In genomic region chr1:193232732-193233131, GRCm38 (mm10) we compare ENCODE assay signal across 1 mouse cellular context.
A peak's percentile ranks its signal among the peaks of the same experiment; 100 is the strongest.
TF ChIP-seq lines count a peak whose summit lies in the region.

No protein-coding gene starts in this region.

TF ChIP-seq in myocyte, 11 proteins besides CTCF, POLR2A, EP300 and RAD21 (continued from another document):
- TF ChIP-seq TCF12 (IDR thresholded peaks at IDR 0.05; ENCODE audit: insufficient read depth, poor library complexity, severe bottlenecking) (peak; percentile 72), REST (IDR thresholded peaks at IDR 0.05; ENCODE audit: insufficient read depth, insufficient read length) (no peak), MYOG (IDR thresholded peaks at IDR 0.05; ENCODE audit: control insufficient read depth in 1 of 3, insufficient read depth in 1 of 3, insufficient read length in 2 of 3, low read depth in 2 of 3) (peak in 2 of 3 experiments; percentile 43 to 95), MYOD1 (IDR thresholded peaks at IDR 0.05; ENCODE audit: control insufficient read depth in 1 of 3, insufficient read length in 2 of 3, low read depth in 2 of 3) (peak in 2 of 3 experiments; percentile 88 to 91), MAX (IDR thresholded peaks at IDR 0.05; ENCODE audit: low read depth) (no peak)
